Mouse (Mus musculus) lung, postnatal 0 days (tissue): Measurements from ENCODE around the gene Abcb9. TPM values are rescaled to one million over a fixed set of nuclear protein-coding genes. Genes with fewer than 3 reads are reported as not detected.
"Not testable (repeated sequence)": the region's sequence is repeated elsewhere in the genome, so short reads cannot be mapped to it uniquely, and the experiment has no call there.

ENCODE experiments used
- ATAC-seq: fragments of 200-750 bp; cut with Nextera tagmentation; 2 replicates; pipeline ENCODE4 v1.8.0; 2017; ENCODE audit warnings: moderate library complexity
- DNase-seq: peaks from one replicate; pipeline ENCODE4 v3.0.0-alpha.2; 2016; ENCODE audit warnings: low spot score
- H3K27ac ChIP-seq: fragments of 300-500 bp; sonication (generic); 2 replicates; pipeline ENCODE4 v1.5.1; 2014; ENCODE audit warnings: antibody characterized with exemption, mild to moderate bottlenecking, low read length, mixed read lengths
- H3K27me3 ChIP-seq: fragments of 300-500 bp; sonication (generic); replicated peaks from 2 replicates; pipeline ENCODE4 v1.6.1; 2014; ENCODE audit warnings: low read length, mixed read lengths; ENCODE audit not compliant: insufficient read depth
- H3K36me3 ChIP-seq: fragments of 300-500 bp; sonication (generic); 2 replicates; pipeline ENCODE4 v1.6.1; 2014; ENCODE audit warnings: low read length, mixed read lengths; ENCODE audit not compliant: insufficient read depth
- H3K4me1 ChIP-seq: fragments of 300-500 bp; sonication (generic); 2 replicates; pipeline ENCODE4 v1.6.1; 2014; ENCODE audit warnings: antibody characterized with exemption, low read depth, low read length, mixed read lengths; ENCODE audit not compliant: insufficient read depth
- H3K4me2 ChIP-seq: fragments of 300-500 bp; sonication (generic); replicated peaks from 2 replicates; pipeline ENCODE4 v1.6.1; 2014; ENCODE audit warnings: low read depth, mild to moderate bottlenecking, low read length, moderate library complexity, mixed read lengths
- H3K4me3 ChIP-seq: fragments of 300-500 bp; sonication (generic); 2 replicates; pipeline ENCODE4 v1.5.1; 2014; ENCODE audit warnings: low read depth, low read length
- H3K9ac ChIP-seq: fragments of 300-500 bp; sonication (generic); replicated peaks from 2 replicates; pipeline ENCODE4 v1.6.1; 2014; ENCODE audit warnings: low read depth, mild to moderate bottlenecking
- H3K9me3 ChIP-seq: fragments of 300-500 bp; sonication (generic); 2 replicates; pipeline ENCODE4 v1.6.1; 2016; ENCODE audit warnings: low read length, mixed read lengths
- CTCF ChIP-seq: IDR thresholded peaks from 2 replicates; pipeline ENCODE4 v1.5.1; 2016; ENCODE audit warnings: antibody characterized with exemption, mild to moderate bottlenecking
- EP300 ChIP-seq: IDR thresholded peaks from 2 replicates; pipeline ENCODE4 v1.6.1; 2016; ENCODE audit warnings: antibody characterized with exemption, mild to moderate bottlenecking, control low read depth
- WGBS: fragments of 180-500 bp; shearing (Covaris S2); extraction: QIAGEN DNeasy Blood & Tissue Kit; methylation state at CpG from one replicate; pipeline ENCODE4 v1.1.7; 2014; 5-methylcytosine and 5-hydroxymethylcytosine counted together
- polyA plus RNA-seq: library from polyadenylated mRNA; unstranded; fragments of >200 nt; fragmentation: Nextera tagmentation; extraction: Ambion mirVana; gene quantifications from 2 replicates; pipeline ENCODE4 v1.2.1, GENCODE M21; 2015

The Abcb9 gene
- polyA plus RNA-seq, 1 experiment from 2014 or later = 2.6 TPM

GRCm38 (mm10) chr5:124058749-124059148 is 36.8 kb downstream of the Abcb9 start:
- H3K27me3 ChIP-seq = no peaks in the 10 kb centered on the region
- no peak for TF ChIP-seq CTCF
- TF ChIP-seq EP300 = no peak
- no peak overlapping the region for H3K4me2 ChIP-seq
- H3K27ac ChIP-seq = no peak overlapping the region
- 91% methylated on average over 7 of the region's 7 CpGs for WGBS
- ATAC-seq (no peak), DNase-seq (no peak)
- no peak overlapping the region for H3K4me3 ChIP-seq
- H3K4me1 ChIP-seq = no peaks in the 10 kb centered on the region
- no peaks in the 10 kb centered on the region for H3K36me3 ChIP-seq
- no peak overlapping the region for H3K9ac ChIP-seq
- no peaks in the 10 kb centered on the region for H3K9me3 ChIP-seq

- Histone ChIP-seq H3K4me3 (no peak overlapping the region), H3K9me3 (no peaks in the 10 kb centered on the region), H3K27ac (no peak overlapping the region), H3K4me2 (no peak overlapping the region), H3K9ac (no peak overlapping the region), H3K27me3 (no peaks in the 10 kb centered on the region), H3K36me3 (no peaks in the 10 kb centered on the region), H3K4me1 (no peaks in the 10 kb centered on the region)
- WGBS = 53% methylated on average over 4 of the region's 4 CpGs
- DNase-seq (no peak), ATAC-seq (no peak)
- no peak for TF ChIP-seq CTCF
- no peak for TF ChIP-seq EP300
Measured at GRCm38 (mm10) chr5:124056956-124057355, 38.6 kb downstream of the Abcb9 start.

DNA sequence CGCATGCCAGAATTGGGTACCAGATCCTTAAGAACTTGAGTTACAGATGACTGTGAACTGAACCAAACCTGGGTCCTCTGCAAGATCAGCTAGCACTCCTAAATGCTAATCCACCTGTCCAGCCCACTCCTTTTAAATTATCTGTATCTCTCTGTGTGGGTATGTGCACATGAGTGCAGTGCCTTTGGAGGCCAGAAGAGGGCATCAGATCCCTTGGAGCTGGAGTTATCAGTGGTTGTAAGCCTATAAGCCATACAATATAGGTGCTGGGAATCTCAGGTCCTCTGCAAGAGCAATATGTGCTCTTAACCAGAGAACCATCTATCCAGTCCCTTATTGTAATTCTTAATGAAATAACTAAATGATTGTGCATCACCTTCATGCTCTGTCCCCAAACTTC is 39.4 kb downstream of the Abcb9 start:
- DNase-seq (no peak), ATAC-seq (no peak)
- no peak overlapping the region for H3K27ac ChIP-seq
- no peak overlapping the region for H3K4me2 ChIP-seq
- no peak for TF ChIP-seq EP300
- peak; percentile 22 for TF ChIP-seq CTCF
- H3K4me3 ChIP-seq = no peak overlapping the region
- no peaks in the 10 kb centered on the region for H3K4me1 ChIP-seq
- no peak overlapping the region for H3K9ac ChIP-seq
- no peaks in the 10 kb centered on the region for H3K9me3 ChIP-seq
- H3K27me3 ChIP-seq = no peaks in the 10 kb centered on the region
- H3K36me3 ChIP-seq = no peaks in the 10 kb centered on the region
- WGBS = 97% methylated on average over 1 of the region's 1 CpGs

- H3K4me3 ChIP-seq, H3K4me2 ChIP-seq, H3K4me1 ChIP-seq, H3K9ac ChIP-seq, H3K27me3 ChIP-seq, H3K36me3 ChIP-seq, H3K27ac ChIP-seq, ATAC-seq, DNase-seq, H3K9me3 ChIP-seq: not testable (repeated sequence)
- 90% methylated on average over 7 of the region's 7 CpGs for WGBS
Measured at GRCm38 (mm10) chr5:124052641-124053040, 43.0 kb downstream of the Abcb9 start.

- no peak overlapping the region for H3K4me2 ChIP-seq
- DNase-seq = peak; percentile 57
- no peak overlapping the region for H3K4me3 ChIP-seq
- peak; percentile 62 for ATAC-seq
- peaks cover 4% of the 10 kb centered on the region; the same call in 1 of the 2 replicates for H3K4me1 ChIP-seq
- H3K27ac ChIP-seq = no peak overlapping the region
- H3K27me3 ChIP-seq = no peaks in the 10 kb centered on the region
- WGBS = 55% methylated on average over 11 of the region's 11 CpGs
- no peaks in the 10 kb centered on the region for H3K36me3 ChIP-seq
- TF ChIP-seq EP300 (no peak), CTCF (no peak)
- no peak overlapping the region for H3K9ac ChIP-seq
- no peaks in the 10 kb centered on the region for H3K9me3 ChIP-seq
Measured at GRCm38 (mm10) chr5:124051899-124052491, 43.6 kb downstream of the Abcb9 start.

DNA sequence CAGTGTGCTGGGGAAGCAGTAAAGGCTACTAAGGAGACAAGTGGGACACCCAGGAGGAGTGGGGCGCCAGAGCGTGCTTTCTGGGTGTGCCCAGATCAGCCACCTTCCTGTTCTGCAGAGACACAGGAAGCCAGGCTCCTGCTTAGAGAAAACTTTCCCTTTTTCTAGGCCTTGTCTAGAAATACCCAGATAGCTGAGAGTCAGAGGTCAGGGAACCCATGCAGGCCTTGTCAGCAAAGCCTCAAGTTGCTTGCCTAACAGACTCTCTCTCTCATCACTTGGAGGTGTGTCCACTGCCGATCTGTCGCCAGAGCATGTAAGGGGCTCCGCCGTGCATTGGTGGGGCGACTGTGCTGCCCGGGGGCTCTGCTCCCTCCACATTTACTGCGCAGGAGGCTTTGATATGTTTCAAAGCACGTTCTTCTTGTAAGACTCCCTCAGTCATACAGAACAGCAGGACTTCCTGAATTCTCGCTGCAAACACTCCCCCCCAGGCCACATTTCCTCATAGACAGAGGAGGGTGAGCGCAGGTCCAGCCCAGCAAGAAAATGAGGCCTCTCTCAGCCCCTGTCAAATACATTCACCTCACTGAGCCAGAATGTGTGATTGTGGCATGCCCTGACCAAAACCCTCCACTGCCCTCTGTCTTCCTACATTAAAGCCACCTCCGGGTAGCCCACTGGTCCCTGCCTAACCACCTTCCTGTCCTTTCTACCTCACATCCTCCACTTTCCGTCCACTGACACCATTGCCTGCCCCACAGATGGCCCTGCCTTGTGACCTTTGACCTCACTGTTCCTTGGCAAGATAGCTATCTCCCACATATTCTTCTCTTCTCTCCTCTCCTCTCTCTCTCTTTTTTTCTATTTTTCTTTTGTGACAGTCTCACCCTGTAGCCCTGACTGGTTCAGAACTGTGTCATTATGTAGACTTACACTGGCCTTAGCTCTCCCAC is 45.2 kb downstream of the Abcb9 start:
- WGBS = 42% methylated on average over 14 of the region's 14 CpGs
- H3K4me2 ChIP-seq = no peak overlapping the region
- H3K4me1 ChIP-seq = peaks cover 4% of the 10 kb centered on the region; the same call in 1 of the 2 replicates
- H3K9me3 ChIP-seq = no peaks in the 10 kb centered on the region
- peak; percentile 31; the same call in 1 of the 2 replicates for TF ChIP-seq CTCF
- TF ChIP-seq EP300 = no peak
- no peak overlapping the region for H3K9ac ChIP-seq
- peak; percentile 38 for DNase-seq
- no peaks in the 10 kb centered on the region for H3K27me3 ChIP-seq
- H3K36me3 ChIP-seq = no peaks in the 10 kb centered on the region
- H3K4me3 ChIP-seq = no peak overlapping the region
- ATAC-seq = peak; percentile 29; the same call in 1 of the 2 replicates
- peak overlapping the region; percentile 52 for H3K27ac ChIP-seq
